Mouse (Mus musculus) retina, embryonic 14.5 days (tissue): ENCODE data around the gene 1810062G17Rik.

ENCODE experiments used
- DNase-seq: peaks from one replicate; pipeline ENCODE4 v3.0.0-alpha.2; 2015; ENCODE audit warnings: low spot score

1810062G17Rik gene

DNA sequence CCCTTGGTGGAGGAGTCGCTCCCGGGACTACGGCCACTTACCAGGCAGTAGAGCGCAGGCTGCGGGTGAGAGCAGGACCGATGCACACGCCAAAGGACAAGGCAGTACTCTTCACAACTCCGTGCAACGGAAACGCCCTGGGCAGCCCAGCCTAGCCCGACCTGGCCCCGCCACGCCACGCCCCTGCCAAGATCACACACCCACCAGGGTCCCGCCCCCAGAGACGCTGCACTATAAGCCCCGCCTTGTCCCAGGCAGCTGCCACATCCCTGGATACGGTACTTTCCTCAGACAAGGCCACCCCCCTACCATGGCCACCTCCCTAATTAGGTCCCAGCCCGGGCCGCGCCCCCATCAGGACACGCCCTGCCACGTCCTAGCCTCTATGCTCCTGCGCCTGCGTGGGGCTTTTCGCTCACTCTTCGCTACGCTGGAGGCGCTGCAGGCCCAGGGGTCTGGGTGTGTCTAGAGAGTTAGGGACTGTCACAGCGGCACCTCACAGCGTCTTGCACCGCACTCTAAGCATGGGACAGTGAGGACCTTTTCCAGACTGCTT is at the start of gene 1810062G17Rik, which contains the start of gene Anxa5:
Gene 1810062G17Rik (plus strand): TSS at position 406 of the 556 bp plus-strand sequence.
Gene Anxa5 (minus strand): TSS at position 363 of the 556 bp plus-strand sequence.
- peak; percentile 97 for DNase-seq

DNA sequence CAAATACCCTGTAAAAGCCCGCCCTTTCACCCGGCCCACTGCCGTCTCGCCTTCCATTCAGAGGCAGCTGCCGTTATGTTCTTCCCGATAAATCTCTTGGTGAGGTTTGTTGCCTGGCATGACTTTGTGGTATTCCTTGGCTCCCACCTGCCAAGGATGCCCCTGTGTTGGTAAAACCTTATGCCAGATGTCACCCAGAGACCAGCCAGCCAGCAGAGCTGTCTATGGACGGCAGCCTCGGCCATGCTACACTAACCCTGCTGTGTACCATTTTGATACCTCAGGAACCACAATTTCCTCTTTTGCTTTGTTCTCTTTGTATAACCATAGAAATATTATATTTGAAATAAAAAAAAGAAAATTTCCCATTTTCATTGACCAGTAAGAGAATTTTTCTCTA is 48.4 kb upstream of the 1810062G17Rik start:
- no peak for DNase-seq

DNA sequence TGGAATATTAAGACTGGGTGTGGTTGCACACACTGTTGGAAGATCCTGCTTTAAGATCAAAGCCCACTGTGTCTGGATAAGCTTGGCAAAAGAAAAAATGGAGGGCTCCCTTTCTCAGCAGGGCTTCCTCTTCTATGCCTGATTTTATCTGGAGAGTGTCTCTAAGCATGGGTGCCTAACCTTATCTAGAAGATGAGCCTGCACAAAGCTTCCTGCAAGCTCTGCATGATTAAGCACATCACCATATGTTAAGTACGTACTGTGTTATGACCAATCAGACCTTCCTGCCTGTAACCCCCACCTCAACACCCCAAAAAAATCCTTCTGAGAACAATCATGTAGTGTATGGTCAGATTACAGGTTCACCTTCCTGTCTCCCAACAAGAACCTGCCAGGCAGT is 45.4 kb upstream of the 1810062G17Rik start:
- no peak for DNase-seq

DNA sequence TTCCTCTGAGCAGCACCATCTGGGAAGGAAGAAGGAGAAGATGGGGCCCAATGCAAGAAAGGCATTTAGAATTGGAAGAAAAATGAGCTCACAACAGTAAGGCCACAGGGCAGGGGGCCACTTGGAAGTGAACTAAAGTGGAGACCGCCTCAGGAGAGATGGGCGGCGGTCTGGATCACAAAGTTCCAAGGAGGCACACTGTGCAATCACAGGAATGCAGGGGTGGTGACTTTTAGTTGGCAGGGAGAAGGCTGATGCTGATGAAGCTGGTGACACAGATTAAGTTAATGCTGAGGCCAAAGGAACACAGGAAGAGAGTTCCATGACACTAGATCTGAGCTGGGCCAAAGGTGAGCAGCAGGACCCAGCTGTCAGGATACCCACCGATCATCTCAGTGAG is 35.5 kb upstream of the 1810062G17Rik start:
- no peak for DNase-seq

GRCm38 (mm10) chr3:36442426-36442825 is 33.3 kb upstream of the 1810062G17Rik start:
- peak; percentile 86 for DNase-seq

DNA sequence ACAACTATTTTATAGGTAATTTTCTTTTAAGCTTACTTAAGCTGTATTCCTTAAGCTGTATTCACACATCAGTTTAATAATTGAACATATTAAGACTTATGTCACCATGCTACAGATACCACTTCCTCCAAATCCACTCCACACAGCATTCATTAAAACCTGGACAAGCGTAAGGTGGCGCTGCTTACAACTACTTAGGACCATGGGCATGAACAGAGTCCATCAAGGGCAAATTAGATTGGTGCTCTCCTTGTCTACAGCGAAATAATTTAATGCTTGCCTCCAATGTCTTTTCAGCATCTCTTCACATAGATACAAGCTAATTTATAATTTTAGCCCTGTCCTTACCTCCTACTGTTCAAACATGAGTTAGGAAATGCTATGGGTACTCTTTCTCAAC is 29.7 kb upstream of the 1810062G17Rik start:
- no peak for DNase-seq

- no peak for DNase-seq
Measured at GRCm38 (mm10) chr3:36446506-36446905, 29.2 kb upstream of the 1810062G17Rik start.

- no peak for DNase-seq
Measured at GRCm38 (mm10) chr3:36446918-36447317, 28.8 kb upstream of the 1810062G17Rik start.

GRCm38 (mm10) chr3:36449292-36450165 is 26.2 kb upstream of the 1810062G17Rik start:
- DNase-seq, result no peak

- DNase-seq, result no peak
Measured at GRCm38 (mm10) chr3:36452502-36452901, 23.2 kb upstream of the 1810062G17Rik start.

GRCm38 (mm10) chr3:36455124-36455523 is 20.6 kb upstream of the 1810062G17Rik start:
- no peak for DNase-seq

GRCm38 (mm10) chr3:36455566-36455965 is 20.2 kb upstream of the 1810062G17Rik start:
- no peak for DNase-seq

- DNase-seq, result no peak
Measured at GRCm38 (mm10) chr3:36460717-36461116, 15.0 kb upstream of the 1810062G17Rik start.

DNA sequence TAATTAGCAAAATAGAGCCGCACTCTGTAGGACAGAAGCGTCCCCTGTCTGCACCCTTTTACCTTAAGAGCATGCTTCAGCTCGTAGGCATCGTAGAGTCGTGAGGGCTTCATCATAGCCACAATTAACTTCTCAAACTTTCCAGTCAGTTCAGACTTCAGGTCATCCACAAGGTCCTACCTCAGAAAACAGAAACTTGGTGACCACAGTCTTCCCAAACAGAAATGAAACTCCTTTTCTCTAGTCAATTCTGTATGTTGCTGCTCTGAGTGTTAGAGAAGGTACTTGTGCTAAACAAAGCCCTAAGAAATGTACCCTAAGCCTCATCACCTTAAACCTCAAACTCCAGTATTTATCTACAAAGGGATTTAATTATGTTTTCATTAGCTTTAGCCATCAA is 13.9 kb upstream of the 1810062G17Rik start:
- no peak for DNase-seq

DNA sequence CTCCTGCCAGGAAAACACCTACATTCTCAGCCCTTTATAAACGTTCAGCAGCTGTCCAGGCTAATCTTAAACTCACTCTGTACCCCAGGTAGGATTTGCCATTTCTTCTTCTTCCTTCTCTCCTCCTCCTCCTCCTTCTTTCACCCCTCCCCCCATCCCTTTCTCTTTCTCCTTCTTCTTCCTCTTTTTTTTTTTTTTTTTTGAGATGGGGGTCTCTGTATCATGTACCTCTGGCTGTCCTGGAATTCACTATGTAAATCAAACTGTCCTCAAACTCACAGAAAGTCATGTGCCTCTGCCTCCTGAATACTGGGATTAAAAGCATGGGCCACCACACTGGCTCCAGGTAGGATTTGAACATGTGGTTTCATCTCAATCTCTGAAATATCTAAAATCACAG is 13.4 kb upstream of the 1810062G17Rik start:
- no peak for DNase-seq

- DNase-seq, result no peak
Measured at GRCm38 (mm10) chr3:36465538-36465937, 10.2 kb upstream of the 1810062G17Rik start.

DNA sequence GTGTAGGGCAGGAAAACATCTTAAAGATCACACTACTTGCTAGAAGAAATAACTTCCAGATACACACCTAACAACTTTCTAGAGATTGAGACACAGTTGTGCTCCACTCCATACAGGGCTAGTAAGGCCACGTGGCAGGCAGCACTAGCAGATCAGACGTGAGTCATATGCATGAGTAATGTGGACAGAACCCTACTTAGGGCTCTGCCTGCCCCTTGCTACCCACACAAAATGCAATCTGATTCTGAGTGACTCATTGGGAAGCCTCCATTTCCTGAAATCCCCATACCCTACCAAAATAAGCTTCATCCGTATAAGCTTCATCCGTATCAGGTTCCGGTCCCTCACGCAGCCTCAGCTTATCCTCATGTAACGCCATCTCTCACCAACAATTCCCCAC is 8.1 kb upstream of the 1810062G17Rik start:
- no peak for DNase-seq

DNA sequence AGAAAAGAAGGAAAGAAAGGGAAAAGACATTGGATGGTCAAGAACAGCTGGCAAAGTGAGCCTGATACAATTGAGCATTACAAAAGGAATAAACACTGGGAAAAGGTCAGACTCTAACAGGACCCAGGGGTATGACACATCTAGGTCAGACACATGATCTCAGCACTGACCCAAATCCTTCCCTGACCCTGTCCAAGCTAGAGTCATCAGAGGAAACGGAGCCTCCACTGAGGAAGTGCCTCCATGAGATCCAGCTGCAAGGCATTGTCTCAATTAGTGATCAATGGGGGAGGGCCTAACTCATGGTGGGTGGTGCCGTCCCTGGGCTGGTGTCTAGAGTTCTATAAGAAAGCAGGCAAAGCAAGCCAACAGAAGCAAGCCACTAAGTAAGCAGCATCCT is 6.9 kb upstream of the 1810062G17Rik start:
- no peak for DNase-seq

- no peak for DNase-seq
Measured at GRCm38 (mm10) chr3:36471856-36472255, 3.9 kb upstream of the 1810062G17Rik start.

DNA sequence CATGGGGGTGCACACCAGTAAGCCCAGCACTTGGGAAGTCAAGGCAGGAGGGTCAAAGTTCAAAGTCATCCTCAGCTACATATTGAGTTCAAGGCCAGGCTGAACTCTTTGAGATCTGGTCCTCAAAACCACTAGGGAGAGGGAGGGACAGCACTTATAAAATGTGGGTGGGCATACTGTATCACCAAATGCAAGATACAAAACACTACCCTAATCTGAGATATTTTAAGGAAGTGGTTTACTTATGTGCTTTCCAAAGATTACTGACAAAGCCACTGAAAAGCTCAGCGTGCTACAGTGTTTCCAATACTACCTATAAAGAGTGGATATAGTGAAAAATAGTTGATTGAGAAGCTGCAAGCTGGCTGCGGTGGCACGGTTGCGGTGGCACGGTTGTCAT is 2.5 kb upstream of the 1810062G17Rik start:
- DNase-seq, result no peak

- no peak for DNase-seq
Measured at GRCm38 (mm10) chr3:36474421-36474820, 1.3 kb upstream of the 1810062G17Rik start.

DNA sequence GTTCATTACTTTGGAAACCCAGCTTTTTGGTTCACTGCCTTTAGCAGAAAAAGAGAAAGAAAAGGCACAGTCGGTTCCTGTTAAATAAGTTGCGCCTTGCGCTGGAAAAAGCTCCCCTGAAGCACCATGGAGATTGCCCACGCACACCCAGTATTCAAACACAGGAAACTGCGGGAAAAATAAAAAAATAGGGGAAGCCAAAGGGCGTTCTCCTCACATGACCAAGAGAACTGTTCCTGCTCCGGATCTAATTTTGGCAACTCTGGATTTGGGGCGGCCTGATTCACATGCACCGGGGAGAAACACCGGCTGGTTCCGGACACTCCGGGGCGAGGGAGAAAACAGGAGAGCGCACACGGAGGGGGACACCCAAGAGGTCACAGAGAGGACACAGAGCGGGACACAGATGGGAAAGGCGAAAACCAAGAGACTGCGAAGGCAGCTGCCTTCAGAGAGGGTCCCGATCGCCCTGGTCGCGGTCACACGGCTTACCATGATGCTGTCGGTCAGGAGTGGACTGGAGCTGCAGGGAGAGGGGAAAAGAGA is 726 bp upstream of the 1810062G17Rik start:
- DNase-seq, result no peak
